Mouse (Mus musculus) heart, postnatal 14 days (tissue): ENCODE results near the gene Nxph4. TPM values are rescaled to one million over a fixed set of nuclear protein-coding genes. Genes with fewer than 3 reads are reported as not detected.
A peak's percentile ranks its signal among the peaks of the same experiment; 100 is the strongest.

Experiments used
- DNase-seq, 2 experiments: peaks; one replicate each; pipeline ENCODE4 v3.0.0; 2021 to 2022
- intact Hi-C: fragments of 180-260 bp; cut with DNase I; formaldehyde crosslinking; loops from one replicate; pipeline ENCODE4 v1.15.1; 2025
- total RNA-seq, 2 experiments: library from RNA; stranded (reverse); gene quantifications; 2 replicates each; pipeline ENCODE4 v1.2.3; 2021

The Nxph4 gene
- total RNA-seq, 2 experiments from 2014 or later: 1.1 TPM

DNA sequence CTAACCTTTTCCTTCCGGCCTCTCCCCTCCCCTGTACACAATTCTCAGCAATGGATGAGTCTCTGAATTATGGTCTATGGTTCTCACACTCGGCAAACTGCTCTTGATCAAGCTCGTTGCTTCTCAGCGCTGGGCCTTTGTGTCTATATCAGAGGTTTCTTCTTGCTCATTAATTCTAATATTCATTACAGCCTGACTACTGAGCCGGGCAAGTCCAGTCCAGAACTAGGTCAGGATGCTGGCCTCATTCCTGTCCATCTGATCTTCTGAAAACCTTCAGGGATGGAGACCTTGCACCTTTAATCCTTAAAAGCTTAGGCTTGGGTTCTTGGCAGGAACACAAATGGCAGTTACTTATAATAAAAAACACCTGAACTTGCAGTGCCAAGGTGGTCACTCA, 34.8 kb downstream of the Nxph4 start:
- no peak for DNase-seq
- intact Hi-C loops: no loop called here

DNA sequence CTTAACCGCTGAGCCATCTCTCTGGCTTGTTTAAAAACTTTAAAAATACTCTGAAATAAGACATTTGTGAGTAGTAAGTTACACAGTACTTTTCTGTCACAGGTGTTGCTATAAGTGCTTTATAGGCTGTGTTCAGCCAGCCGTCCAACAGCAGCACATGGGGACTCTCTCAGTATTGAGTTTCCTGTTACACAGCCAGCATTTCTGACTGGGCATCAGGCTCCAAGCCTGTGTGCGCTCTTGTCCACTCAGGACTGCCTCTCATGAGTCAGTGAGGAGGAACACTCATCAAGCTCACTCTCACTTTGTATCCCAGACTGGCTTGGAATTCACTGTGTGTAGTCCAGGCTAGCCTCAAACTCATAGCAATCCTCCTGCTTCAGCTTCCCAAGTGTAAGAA, 38.2 kb downstream of the Nxph4 start:
- intact Hi-C loops: no loop called here
- no peak for DNase-seq

DNA sequence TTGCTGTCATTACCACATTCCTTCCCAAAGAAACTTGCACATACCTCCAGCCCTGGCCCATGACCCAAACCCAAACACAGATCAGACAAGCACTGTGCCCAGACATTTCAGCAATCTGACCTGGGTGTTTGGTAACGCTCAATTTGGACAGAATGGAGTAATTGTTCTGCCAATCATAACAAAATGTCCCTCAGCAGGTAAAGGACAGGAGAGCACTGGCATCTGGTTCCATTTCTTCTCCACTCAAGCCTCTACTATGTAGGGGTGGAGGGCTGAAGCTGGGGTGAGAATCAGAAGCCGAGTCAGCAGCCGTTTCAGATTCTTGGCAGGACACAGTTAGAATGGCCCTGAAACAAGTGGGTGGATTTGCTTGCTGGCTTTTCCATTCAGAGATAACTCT, 42.2 kb downstream of the Nxph4 start:
- intact Hi-C loops: no loop called here
- no peak for DNase-seq

DNA sequence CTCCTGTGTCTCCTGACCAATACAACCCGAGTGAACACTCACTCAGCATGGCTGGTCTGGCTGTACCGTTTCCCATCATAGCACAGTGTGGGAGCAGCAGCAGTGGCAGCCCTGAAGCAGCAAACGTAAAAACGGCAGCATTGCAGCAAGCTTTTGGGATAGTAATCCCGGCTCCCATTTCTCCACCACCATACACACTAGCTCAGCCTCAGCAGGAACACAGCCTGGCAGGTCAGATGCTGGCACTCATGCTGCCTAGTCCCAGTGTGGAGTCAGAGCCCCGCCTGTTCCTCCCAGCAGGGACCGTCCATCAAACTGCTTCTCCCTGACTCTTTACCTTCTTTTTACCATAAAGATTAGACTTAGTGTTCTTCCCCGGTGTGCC, 43.2 kb downstream of the Nxph4 start:
- DNase-seq: no peak
- intact Hi-C loops: no loop called here

DNA sequence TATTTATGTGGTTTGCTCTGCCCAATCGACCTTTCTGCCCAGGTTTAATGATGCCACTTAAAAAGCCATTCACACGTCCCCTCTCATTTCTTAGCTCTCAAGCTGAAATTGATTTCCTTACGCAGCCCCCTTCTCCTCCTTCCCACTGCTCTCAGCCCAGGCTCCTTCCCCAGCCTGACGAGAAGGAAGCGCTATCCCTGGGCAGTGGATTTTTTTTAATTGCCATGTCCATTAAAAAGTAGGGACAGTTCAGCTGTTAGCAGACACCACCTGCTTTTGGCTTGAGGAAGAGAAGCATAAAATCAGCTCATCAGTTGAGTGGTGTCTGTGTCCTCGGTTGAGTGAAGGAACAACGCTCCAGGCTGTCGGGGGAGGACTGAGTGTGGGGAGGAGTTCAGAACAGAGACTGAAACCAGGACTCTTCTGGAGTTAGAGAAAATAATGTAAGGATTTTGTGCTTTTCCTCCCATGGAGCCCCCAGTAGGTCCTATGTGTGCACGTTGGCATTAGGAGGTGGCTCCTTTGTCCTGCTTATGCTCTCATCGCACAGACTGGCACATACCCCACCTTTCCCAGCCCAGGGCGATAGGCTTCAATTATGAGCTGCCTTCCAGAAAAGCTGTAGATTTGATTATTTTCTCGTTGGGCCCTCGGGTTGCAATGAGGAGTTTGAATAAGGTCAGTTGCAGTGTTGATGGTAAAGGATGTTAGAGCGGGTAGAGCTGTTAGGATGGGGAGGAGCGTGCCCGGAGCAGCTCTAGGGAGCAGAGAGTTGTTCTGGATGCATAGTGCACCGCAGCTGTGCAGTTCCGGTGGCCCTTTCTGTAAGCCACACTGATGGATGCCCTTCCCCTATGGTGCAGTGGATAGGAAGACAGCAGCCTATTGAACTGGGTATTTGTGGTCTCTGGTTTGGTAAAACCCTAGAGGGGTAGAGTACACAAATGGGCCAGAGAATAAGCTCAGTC, 43.9 kb downstream of the Nxph4 start:
- intact Hi-C loops: no loop called here

DNA sequence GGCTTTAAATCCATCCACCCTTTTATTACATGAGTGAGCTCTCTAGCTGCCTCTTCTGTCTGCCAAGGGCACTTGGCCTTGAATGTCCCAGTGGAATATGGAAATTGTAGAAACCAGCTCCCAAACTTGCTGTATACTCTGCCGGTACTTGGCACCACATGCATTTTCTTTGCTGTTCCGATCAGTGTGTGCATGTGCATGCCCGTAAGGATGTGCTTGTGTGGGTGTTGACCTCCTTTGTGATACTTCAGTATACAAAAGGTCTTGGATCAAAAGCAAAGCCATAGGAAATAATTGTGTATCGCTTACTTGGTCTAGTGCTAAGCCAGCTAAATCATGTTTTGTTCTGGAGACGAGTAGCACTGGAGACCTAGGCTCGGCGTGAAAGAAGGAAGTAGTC, 45.5 kb downstream of the Nxph4 start:
- intact Hi-C loops: no loop called here
- DNase-seq: no peak

More for the DNA sequence above, 43.9 kb downstream of the Nxph4 start:
- no peak for DNase-seq

DNA sequence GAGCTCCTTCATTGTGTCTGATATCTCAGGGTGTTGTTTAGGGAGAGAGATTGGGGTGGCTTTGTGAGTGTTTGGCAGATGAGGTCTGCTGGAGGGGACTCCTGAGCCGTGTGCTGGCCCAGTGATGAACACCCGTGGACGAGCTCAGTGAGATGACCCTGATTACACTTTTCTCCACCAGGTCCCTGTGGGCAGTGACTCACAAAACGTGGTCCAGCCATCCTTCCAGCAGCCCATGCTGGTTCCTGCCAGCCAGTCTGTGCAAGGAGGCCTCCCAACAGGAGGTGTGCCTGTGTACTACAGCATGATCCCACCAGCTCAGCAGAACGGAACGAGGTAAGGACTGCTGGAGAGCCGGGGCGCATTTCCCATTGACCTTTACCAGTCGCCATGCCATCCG, 49.1 kb downstream of the Nxph4 start:
- intact Hi-C loops: no loop called here
- no peak for DNase-seq

DNA sequence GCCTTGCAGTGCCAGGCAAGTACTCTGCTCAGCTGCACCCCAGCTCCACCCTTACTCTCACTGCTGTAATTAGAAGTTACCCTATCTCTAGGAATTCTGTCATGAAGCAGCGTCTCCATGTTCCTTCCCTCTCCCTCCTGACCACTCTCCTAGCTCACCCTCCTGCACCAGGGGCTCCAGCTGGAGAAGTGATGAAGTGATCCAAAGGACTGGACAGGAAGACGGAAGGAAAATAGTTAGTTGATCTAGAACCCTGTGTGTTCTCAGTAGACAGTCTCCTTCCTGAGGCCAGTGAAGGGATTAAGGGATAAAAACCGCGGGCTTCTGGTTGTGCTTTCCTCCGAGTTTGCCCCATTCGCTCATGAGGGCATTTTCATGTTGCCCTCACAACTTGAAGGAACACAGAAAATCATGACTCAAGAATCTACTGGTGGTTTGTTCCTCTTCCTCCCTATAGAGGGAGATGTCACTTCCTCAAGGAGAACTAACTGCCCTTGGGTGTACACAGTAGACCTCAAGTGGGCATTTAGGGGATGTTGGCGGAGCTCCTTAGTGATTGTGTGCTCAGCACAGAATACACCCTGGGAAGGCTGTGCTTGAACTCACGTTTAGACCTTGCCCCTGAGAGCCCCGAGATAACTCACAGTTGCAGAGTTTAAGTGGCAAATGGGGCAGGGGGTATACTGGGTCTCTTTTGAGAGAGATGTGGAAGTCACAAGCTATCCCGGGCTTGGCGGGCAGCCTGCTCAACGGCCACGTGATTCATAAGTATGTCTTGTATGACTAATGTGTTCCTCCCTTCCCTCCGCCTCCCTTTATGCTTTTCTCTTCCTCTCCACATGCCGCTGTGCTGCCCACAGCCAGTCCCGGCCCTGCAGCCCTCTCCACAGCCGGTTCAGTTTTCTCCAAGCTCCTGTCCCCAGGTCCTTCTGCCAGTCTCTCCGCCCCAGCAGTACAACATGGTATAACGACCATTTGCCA, 53.2 kb downstream of the Nxph4 start:
- intact Hi-C loops: no loop called here
- peak; percentile 47 to 53 for DNase-seq

DNA sequence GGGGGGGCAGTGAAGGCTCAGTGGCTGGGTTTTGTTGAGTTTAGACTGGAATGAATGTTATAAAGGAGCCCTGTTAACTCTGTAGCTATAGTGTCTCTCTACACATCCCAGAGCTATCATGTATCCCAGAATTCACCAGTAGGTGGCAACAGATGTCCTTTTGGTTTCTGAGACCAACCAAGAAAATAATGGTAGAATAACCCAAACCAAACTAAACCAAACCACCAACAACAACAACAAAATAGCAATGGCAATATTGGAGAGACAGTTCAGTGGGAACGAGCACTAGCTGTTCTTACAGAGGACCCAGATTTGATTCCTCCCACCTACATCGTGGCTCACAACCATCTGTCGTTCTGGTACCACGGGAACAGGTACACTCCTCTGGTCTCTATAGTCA, 55.2 kb downstream of the Nxph4 start:
- peak in 1 of 2 experiments; percentile 47 for DNase-seq

DNA sequence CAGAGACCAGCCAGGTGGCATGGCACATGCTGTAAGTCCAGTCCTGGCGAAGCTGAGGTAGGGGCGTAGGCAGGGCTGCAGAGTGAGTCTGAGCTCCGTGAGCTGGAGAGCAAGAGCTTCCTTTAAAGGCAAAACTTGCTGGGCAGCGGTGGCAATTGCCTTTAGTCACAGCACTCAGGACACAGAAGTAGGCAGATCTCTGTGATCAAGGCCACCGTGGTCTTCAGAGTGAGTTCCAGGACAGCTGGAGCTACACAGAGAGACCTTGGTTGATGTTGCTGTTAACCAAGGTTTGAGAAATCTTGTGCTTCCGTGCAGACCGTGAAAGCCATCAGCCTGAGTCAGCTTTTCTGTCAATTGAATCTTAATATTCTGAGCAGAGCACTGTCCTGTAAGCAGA, 57.1 kb downstream of the Nxph4 start:
- no peak for DNase-seq
- intact Hi-C loops: no loop called here

More for the DNA sequence above, 55.2 kb downstream of the Nxph4 start:
- intact Hi-C loops: no loop called here

DNA sequence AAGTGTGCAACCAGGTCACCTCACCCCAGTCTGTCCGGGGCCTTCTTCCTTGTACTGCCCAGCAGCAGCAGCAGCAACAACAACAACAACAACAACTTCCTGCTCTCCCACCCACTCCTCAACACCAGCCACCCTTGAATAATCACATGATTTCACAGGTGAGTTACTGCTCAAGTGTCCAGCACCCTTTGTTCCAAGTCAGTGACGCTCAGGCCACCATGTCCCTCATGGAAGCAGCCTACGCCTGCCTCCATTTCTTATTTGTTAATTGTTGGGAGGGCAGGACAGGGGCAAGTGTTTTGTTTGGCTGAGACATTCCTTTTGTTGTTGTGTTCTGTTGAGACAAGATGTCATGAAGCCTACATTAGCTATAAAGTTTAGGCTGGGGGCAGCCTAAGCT, 57.8 kb downstream of the Nxph4 start:
- DNase-seq: no peak
- intact Hi-C loops: no loop called here

Other genes starting within 250 kb of the Nxph4 start
- 10 to 100 TPM; 29.9 to 32.0 TPM for gene Mbd6, start 245.5 kb downstream of the Nxph4 start, total RNA-seq
- gene Mars, start 222.8 kb downstream of the Nxph4 start, total RNA-seq: 10 to 100 TPM; 39.2 to 45.9 TPM
- gene Arhgap9, start 212.6 kb downstream of the Nxph4 start, total RNA-seq: 1 to 10 TPM; 3.1 to 4.5 TPM
- gene Gli1, start 192.6 kb downstream of the Nxph4 start, total RNA-seq: 1 to 10 TPM; 1.4 to 2.4 TPM
- not detected for gene Inhbe, start 180.1 kb downstream of the Nxph4 start, total RNA-seq
- not detected for gene Inhbc, start 164.1 kb downstream of the Nxph4 start, total RNA-seq
- 100 to 1,000 TPM; 115 to 120 TPM for gene R3hdm2, start 154.2 kb downstream of the Nxph4 start, total RNA-seq
- 1 to 10 TPM in 1 of 2 experiments, under 1 TPM in 1; 0.88 to 2.1 TPM for gene Stac3, start 32.9 kb downstream of the Nxph4 start, total RNA-seq
- gene Ndufa4l2, start 19.6 kb downstream of the Nxph4 start, total RNA-seq: 10 to 100 TPM; 38.3 TPM
- gene Shmt2, start 12.1 kb downstream of the Nxph4 start, total RNA-seq: 10 to 100 TPM; 38.3 to 39.2 TPM
- 100 to 1,000 TPM in 1 of 2 experiments, 10 to 100 TPM in 1; 85.0 to 105 TPM for gene Lrp1, start 86.6 kb upstream of the Nxph4 start, total RNA-seq
- gene Stat6, start 108.4 kb upstream of the Nxph4 start, total RNA-seq: 10 to 100 TPM; 46.9 to 49.9 TPM
- 1 to 10 TPM; 4.2 to 4.7 TPM for gene Nemp1, start 132.3 kb upstream of the Nxph4 start, total RNA-seq
- 1 to 10 TPM; 8.0 TPM for gene Nab2, start 134.0 kb upstream of the Nxph4 start, total RNA-seq
- gene Myo1a, start 170.6 kb upstream of the Nxph4 start, total RNA-seq: under 1 TPM in 1 of 2 experiments, not detected in 1; 0.15 TPM
- gene Tac2, start 189.9 kb upstream of the Nxph4 start, total RNA-seq: not detected
- gene Zbtb39, start 205.0 kb upstream of the Nxph4 start, total RNA-seq: 1 to 10 TPM; 7.5 to 8.3 TPM
- gene Gpr182, start 217.2 kb upstream of the Nxph4 start, total RNA-seq: 1 to 10 TPM; 3.4 to 4.6 TPM
- gene Rdh1, start 225.2 kb upstream of the Nxph4 start, total RNA-seq: under 1 TPM in 1 of 2 experiments, not detected in 1; 0.05 TPM
- under 1 TPM; 0.15 to 0.22 TPM for gene Rdh16f1, start 225.2 kb upstream of the Nxph4 start, total RNA-seq
- not detected for gene Rdh9, start 241.8 kb upstream of the Nxph4 start, total RNA-seq